Mouse (Mus musculus) liver, adult 2 months (tissue): ENCODE data around the gene Clec2i.

Source experiments
- CTCF ChIP-seq: fragments of 200-500 bp; IDR thresholded peaks from 2 replicates; pipeline ENCODE4 v1.5.1; 2011; ENCODE audit warnings: low read depth, low read length, control low read depth
- POLR2A ChIP-seq: fragments of 200-500 bp; IDR thresholded peaks from 2 replicates; pipeline ENCODE4 v1.6.1; 2011; ENCODE audit warnings: low read length, control low read depth; ENCODE audit not compliant: insufficient read depth; ENCODE audit errors: extremely low read depth

- TF ChIP-seq CTCF (peak; percentile 100), POLR2A (no peak)
Observed at GRCm38 (mm10) chr6:128845319-128845979, 41.9 kb upstream of the Clec2i start.
